Mouse (Mus musculus) heart, adult 11 months (tissue): ENCODE measurements around the gene Tmem267.
"Not testable (repeated sequence)": the region's sequence is repeated elsewhere in the genome, so short reads cannot be mapped to it uniquely, and the experiment has no call there.

Source experiments
- DNase-seq: peaks from one replicate; pipeline ENCODE4 v3.0.0; 2022

The Tmem267 gene

DNA sequence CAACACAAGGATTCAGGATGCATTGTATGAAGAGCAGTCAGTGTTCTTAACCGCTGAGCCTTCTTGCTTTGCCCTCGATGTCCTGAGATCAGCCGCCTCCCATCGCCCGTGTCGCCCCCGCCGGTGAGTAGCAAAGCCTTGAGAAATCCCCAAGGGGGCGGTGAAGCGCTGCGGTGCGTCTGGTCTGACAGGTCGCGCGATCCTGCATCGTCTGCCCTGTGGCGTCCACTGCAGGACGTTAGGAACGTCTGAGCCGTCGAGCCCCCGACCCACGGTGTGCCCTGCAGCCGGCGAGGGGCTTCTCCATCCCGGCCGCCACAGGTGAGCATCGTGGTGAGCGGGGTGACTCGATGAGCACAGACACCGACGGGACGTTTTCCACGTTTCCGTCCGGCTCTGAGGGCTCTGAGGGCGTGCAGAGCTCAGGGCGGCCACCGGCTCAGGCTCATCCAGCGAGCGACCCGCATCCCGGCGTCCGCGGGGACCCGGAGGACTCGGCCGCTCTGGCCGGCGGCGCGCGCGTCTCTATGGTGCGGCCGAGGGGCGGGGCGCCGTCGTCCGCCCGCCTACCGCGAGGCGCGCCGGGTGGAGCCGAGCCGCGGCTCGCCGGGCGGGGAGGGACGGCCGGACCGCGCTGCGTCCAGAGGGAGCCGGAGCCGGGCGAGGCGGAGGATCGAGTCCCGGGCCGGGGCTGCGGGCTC, at the start of gene Tmem267, which contains the start of gene 3110070M22Rik:
TSS of gene Tmem267 (plus strand) at position 160 of the 701 bp plus-strand sequence.
TSS of gene 3110070M22Rik (minus strand) at position 504 of the 701 bp plus-strand sequence.
- DNase-seq: peak; percentile 98

DNA sequence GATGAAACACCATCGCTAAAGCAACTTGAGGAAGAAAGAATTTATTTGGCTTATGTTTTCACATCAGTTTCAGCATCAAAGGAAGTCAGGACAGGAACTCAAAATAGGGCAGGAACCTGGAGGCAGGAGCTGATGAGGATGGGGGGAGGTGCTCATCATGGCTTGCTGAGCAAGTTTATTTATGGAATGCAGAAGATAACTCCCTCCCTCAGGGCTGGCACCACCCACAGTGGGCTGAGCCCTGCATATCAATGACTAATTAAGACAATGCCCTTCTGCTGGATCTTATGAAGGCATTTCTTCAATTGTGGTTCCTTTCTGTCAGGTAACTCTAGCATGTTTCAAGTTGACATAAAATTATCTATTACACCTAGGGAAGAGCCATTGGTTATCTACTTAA, 45.6 kb upstream of the Tmem267 start:
- DNase-seq: no peak

DNA sequence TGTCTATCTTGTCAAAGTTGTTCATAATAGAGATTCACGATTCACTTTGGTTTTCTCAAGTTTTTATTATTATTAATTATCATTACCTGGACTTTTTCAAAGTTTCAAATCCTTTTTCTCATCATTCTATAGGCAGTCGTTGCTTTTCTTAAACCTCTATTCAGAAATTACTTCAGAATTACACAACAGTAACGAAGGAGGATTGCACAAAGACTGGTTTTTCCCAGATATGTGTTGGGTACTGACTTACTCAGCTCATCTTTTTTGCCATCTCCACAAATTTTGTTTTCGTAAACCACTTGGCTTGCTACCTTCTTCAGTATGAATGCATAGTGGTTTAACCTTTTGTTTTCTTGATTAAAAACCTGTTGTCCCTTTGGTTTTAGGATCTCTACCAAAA, 34.3 kb upstream of the Tmem267 start:
- DNase-seq: no peak

DNA sequence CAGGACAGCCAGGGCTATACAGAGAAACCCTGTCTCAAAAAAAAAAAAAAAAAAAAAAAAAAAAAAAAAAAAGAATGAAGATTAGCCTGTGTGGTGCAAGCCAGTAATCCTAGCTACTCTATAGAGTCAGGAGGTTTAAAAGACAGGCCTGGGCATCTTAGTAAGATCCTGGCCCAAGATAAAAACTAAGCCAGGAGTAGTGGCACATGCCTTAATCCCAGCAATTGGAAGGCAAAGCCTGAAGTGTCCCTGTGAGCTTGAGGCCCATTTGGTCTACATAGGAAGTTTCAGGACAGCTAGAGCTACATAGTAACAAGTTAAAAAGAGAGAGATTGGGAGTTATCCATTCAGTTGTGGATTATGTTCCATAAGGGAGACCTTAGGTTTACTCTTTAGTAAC, 32.8 kb upstream of the Tmem267 start:
- no peak for DNase-seq

DNA sequence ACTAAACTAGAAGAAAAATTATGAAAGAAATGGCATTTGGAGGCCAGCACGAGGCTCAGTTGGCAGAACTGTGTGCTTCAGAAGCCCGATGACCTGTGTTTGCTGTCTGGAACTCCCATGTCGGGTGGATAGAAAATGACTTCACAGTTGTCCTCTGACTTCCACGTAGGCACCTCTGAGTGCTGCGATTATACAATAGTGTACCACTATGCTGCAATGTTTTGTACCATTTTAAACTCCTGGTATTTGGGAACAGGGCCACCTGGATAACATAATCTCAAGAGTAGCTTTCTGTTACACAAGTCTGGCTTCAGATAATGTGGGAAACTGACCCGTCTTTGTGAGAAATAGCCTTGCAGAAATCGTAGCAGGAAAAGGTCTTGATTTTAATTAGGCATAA, 31.5 kb upstream of the Tmem267 start:
- DNase-seq: no peak

DNA sequence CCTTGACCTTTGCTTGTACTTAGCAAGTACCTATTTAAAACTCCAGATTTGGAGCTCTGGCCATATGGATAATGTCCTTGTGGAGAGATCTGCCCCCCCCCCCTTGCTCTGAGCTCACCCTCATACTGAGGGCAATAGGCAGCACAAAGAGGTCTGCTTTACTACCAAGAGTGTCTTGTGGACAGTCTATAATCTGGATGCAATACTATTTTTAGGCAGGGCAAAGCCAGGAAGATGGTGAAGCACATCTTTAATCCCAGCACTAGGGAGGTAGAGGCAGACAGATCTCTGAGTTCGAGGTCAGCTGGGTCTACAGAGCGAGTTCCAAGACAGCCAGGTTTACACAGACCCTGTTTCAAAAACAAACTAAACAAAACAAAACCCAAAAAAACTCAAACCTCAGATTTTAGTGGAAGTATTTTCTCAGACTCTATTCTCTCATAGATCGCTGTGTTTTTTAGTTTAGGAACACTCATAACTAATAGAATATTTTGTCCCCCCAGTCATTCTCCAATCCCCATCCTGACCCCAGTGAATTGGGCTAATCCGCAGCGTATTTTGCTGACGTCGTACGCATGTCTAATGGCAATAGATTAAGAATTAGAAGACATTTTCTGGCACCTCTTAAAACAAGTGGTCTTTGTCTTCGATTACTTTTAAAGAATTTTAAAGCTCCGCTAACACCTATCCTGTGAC, 25.8 kb upstream of the Tmem267 start:
- DNase-seq: no peak

DNA sequence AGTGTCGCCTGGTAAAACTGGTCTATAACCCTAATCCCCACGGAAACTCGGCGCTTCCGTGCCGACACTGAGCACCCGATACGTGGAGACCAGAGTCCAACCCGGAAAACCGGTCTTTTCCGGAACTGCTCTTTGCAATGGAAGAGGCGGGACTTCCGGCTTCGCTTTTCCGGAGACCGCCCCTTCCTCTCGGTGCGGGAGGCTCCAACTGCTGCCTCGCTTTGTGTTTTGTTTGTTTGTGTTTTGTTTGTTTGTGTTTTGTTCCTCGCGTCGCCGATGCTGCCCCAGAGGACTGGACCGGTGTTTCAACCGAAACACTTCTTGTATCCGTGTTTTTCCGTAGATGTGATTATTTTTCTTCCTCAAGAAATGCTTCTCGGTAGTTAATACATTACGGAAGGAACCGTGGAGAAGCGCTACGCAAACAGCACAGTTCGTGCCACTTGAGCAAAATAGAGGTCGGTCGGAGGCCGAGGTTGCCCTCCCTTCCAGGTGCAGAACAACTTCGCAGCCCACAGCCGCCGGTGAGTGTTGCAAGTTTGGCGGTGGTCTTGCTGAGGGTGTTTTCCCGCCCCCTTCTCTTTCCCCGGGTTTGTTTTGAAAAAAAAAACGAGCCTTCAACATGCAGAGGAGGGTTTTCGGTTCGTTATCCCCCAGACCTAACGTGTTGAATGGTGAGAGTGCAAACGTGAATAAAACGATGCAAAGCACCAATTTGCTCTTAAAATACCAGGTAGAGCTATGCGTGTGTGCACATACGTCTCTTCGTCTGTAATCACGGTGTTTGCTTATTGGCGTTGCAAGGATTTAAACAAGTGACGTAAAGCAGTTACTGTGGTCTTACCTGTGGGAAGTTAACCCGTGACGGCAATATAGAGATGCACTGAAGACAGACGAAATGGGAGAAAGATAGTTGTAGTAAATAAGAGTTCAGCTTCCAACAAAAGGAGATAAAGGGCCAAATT, 25.0 kb upstream of the Tmem267 start, which contains the start of gene 4833420G17Rik:
TSS of gene 4833420G17Rik (plus strand) at position 173 of the 965 bp plus-strand sequence.
- DNase-seq: peak; percentile 99

DNA sequence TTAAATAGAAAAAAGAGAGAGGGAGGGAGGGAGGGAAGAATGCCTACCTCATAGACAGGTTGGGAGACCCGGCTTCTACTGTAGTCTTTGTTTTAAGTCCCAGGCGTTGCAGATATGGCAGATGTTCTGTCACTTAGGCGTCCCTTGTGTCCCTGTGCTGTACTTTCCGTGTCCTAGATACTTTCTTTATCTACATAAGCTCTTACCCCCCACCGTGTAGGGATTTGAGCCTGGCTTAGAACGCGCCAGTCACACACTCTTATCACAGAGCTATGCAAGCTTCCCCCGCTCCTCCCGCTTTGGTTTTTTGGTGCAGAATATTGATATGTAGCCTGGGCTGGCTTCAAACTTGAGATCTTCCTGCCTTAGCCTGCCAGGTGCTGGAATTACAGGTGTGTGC, 11.2 kb upstream of the Tmem267 start:
- DNase-seq: no peak

DNA sequence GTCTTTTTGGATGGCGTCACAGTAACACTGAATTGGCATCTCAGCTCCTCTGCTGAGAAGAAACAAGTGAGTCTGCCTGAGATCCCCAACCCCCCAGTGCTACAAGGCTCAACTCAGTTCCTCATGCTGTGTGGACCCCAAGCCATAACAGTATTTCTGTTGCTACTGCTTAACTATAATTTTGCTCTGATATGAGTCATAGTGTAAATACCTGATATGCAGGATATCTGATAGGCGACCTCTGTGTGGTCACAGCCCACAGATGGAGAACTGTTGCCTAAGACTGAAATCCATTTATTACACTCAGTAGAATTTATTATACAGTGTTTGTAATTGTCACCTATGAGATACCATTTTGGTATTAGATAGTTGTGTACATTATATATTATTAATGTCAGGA, 10.1 kb upstream of the Tmem267 start:
- DNase-seq: no peak

DNA sequence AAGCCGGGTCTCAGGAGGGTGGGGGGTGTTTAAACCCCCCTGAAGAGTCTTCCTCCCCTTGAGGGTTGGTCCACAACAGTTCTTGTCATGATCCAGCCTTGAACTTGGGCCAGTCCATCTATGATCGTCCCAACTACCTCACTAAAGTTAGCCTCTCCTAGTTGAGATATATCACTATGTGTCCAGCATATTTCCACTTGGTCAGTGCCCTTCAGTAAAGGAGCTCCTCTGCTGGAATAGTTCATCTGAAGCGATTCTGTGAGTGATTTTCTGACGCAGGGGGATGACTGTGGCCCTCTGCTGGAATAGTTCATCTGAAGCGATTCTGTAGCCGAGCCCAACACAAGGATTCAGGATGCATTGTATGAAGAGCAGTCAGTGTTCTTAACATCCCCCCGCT, 485 bp upstream of the Tmem267 start:
- DNase-seq: no peak

DNA sequence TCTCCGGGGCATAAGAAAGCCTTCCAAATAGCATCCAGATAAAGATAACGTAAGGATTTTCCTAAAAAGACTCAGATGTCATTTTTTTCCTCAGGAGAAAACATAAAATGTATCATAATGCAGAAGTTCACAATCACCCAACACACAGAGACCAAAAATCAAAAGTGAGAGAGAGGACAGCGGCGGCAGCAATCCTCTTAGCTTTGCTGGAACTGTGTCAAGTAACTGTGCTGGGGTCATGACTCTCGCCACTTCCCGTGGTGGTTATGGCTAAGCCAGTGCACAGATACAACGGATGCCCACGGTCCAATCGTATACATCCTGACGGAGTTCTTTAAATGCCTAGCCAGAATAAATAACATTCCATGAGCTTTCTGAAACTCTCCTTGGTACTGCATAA, 4.2 kb downstream of the Tmem267 start:
- DNase-seq: peak; percentile 92

DNA sequence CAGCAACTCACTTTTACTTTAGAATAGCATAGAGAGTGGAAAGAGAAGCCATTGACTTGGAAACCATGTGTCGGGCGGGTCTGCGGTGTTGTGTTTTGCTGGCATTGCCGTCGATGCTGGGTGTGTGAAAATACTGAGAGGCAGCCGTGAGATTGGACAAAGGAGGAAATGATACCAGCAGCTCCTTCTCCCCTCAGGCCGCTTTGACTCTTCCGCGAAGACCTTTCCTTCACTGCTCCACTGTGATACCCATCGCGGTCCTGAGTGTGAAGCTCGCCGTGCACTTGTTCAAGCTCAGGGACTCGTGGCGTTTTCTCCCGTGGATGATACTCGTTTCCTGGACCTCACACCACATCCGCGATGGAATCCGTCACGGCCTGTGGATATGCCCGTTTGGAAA, 7.1 kb downstream of the Tmem267 start:
- not testable (repeated sequence) for DNase-seq

DNA sequence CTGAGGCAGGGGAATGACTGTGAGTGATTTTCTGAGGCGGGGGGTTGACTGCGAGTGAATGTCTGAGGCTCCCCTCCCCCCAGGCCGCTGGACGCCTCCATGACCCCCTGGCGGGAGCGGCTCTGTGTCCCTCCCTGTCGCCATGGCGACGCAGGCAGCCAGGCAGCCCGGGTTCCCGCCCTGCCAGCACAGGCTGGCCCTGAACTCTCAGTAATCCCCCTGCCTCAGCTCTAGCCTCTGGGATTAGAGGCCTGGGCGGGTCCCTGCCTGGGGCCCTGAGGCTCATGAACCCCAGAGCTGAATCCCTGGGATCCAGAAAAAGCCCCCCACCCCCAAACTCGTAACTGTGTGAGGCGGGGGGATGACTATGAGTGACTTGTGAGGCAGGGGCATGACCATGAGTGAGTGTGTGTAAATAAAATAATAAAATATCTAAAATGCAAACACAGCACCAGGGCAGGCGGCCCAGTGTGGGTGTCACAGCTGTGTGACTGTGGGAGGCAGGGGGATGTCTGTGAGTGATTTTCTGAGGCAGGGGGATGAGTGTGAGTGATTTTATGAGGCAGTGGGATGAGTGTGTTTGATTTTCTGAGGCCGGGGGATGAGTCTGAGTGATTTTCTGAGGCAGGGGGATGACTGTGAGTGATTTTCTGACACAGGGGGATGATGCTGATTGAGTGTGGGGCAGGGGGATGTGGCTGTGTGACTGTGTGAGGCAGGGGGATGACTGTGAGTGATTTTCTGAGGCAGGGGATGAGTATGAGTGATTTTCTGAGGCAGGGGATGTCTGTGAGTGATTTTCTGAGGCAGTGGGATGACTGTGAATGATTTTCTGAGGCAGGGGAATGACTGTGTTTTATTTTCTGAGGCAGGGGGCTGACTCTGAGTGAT, 108.7 kb downstream of the Tmem267 start:
- DNase-seq: peak; percentile 96

DNA sequence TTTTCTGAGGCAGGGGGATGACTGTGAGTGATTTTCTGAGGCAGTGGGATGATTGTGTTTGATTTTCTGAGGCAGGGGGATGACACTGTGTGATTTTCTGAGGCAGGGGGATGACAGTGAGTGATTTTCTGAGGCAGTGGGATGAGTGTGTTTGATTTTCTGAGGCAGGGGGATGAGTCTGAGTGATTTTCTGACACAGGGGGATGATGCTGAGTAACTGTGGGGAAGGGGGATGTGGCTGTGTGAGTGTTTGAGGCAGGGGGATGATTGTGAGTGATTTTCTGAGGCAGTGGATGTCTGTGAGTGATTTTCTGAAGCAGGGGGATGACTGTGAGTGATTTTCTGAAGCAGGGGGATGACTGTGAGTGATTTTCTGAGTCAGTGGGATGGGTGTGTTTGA, 110.6 kb downstream of the Tmem267 start:
- DNase-seq: peak; percentile 90

DNA sequence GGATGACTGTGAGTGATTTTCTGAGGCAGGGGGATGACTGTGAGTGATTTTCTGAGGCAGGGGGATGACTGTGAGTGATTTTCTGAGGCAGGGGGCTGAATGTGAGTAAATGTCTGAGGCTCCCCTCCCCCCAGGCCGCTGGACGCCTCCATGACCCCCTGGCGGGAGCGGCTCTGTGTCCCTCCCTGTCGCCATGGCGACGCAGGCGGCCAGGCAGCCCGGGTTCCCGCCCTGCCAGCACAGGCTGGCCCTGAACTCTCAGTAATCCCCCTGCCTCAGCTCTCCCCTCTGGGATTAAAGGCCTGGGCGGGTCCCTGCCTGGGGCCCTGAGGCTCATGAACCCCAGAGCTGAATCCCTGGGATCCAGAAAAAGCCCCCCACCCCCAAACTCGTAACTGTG, 111.2 kb downstream of the Tmem267 start:
- DNase-seq: peak; percentile 97

DNA sequence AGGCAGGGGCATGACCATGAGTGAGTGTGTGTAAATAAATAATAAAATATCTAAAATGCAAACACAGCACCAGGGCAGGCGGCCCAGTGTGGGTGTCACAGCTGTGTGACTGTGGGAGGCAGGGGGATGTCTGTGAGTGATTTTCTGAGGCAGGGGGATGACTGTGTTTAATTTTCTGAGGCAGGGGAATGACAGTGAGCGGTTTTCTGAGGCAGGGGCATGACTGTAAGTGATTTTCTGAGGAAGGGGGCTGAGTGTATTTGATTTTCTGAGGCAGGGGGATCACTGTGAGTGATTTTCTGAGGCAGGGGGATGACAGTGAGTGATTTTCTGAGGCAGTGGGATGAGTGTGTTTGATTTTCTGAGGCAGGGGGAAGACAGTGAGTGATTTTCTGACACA, 111.7 kb downstream of the Tmem267 start:
- DNase-seq: not testable (repeated sequence)

DNA sequence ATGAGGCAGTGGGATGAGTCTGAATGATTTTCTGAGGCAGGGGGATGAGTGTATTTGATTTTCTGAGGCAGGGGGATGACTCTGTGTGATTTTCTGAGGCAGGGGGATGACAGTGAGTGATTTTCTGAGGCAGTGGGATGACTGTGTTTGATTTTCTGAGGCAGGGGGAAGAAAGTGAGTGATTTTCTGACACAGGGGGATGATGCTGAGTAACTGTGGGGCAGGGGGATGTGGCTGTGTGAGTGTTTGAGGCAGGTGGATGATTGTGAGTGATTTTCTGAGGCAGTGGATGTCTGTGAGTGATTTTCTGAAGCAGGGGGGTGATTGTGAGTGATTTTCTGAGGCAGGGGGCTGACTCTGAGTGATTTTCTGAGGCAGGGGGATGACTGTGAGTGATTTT, 112.3 kb downstream of the Tmem267 start:
- peak; percentile 96 for DNase-seq

DNA sequence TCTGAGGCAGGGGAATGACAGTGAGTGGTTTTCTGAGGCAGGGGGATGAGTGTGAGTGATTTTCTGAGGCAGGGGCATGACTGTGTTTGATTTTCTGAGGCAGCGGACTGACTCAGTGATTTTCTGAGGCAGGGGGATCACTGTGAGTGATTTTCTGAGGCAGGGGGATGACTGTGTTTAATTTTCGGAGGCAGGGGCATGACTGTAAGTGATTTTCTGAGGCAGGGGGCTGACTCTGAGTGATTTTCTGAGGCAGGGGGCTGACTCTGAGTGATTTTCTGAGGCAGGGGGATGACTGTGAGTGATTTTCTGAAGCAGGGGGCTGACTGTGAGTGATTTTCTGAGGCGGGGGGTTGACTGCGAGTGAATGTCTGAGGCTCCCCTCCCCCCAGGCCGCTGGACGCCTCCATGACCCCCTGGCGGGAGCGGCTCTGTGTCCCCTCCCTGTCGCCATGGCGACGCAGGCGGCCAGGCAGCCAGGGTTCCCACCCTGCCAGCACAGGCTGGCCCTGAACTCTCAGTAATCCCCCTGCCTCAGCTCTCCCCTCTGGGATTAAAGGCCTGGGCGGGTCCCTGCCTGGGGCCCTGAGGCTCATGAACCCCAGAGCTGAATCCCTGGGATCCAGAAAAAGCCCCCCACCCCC, 115.0 kb downstream of the Tmem267 start:
- peak; percentile 93 for DNase-seq

DNA sequence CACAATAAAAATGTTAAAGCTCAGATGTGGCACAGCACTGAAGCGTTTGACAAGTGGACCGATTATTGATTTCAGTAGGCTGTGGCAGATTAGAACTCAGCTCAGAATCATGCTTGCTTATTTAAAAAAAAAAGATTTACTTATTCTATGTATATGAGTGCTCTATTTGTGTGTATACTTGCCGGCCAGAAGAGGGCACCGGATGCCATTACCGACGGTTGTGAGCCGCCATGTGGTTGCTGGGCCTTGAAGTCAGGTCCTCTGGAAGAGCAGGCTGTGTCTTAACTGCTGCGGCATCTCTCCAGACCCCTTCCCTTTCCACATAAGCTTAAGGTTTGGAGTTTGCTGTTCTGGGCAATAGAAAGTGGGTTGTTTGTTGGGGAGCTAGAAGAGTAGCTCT, 116.1 kb downstream of the Tmem267 start:
- DNase-seq: peak; percentile 85

DNA sequence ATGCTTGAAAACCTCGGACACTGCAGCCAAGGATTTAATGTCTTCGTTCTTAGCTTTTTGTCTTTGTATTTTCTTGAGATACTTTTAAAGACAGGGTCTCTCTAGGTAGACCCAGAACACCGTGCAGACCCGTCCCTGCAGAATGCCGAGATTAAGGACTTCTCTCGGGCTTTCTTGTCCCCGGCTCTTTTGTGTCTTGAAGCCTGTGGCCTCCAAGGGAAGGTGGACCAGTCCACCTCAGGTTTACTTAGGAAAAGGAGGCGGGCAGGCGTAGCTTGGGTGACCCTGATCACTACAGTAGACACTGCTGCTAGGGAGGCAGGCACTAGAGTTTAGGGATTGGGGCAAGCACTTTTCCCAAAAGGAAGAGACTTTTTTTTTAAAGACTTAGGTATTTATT, 116.5 kb downstream of the Tmem267 start:
- peak; percentile 84 for DNase-seq

DNA sequence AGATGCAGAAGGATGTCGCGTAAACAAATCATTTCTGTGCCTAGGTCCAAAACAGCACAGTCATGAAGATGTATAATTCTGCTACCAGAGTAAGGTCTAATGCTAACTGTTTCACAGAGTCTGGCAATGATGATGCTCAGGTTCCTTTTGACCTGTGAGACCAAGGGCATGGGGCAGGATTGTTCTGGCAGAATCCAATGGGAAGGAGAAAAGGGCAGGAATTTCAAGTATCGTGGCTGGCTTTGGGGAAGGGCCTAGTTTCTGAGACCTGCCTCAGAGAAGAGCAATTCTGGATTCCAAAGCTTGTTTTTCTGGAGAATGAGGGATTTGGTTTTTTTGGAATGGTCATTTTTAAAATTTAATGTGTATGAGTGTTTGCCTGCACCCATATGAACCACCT, 131.0 kb downstream of the Tmem267 start:
- peak; percentile 64 for DNase-seq

DNA sequence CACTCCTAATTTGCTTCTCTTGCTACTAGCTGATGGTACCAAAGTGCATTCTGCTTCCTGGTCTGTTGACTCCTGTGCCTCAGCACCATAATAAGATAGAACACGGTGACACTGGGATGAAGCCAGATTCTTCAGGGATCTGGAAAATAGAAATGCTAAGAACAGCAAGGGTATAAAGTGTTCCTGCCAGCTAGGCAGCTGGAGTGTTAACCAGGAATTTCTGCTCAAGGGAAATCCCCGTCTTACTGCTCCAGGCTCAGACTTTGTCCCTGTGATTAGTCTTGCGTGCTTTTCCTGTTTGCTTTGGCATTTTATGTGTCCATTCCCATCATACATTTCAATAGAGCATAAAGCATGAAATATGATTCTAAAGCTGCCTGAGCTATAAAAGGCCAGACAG, 131.9 kb downstream of the Tmem267 start:
- peak; percentile 88 for DNase-seq
